Mouse (Mus musculus): ENCODE results near the gene Gm10642. TPM values are rescaled to one million over a fixed set of nuclear protein-coding genes. Genes with fewer than 3 reads are reported as not detected.

Gm10642 gene
- 1.4 and 1.5 TPM in 2 replicates for polyA plus RNA-seq (2012)

DNA sequence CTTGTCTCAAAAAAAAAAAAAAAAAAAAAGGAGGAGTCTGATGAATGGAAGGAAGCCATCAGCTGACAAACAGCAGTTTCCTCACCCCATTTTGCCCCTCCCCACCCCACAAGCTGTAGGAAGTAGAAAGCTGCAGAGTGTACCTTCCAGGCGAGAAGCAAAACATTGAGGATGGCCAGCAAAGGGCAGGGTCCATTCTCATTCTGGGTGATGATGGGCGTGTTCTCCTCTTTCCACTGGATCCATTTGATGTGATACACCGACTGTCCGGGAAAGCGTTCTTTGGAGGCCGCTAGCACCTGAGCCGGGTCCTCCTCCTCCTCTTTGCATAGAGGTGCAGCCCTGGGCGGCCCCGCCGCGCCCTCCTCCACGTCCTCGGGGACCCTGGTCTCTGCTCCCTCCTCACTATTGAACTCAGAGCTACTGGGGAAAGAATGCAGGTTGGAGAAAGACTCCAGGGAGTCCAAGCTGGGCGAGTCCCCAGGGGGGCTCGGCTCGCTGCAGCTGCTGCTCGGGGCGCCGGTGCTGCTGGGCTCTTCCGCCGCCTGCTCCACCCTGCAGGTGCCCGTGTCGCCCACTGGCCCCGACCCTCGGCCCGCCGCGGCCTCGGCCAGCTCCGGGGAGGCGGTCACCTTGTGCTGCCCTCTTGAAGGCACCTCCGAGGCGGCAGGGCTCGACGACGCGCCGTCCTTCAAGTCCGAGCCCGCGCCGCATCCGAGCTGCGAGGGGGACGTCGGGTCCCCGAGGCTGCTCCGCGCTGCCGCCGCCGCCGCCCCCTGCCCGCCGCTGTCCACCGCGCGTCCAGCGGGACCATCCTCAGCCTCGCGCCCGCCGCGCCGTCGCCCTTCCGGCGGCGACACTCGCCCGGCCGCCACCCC is at the start of gene Gm10642:
Gene Gm10642, plus strand, starts transcription at position 122 of the 878 bp plus-strand sequence.
- TF ChIP-seq GATA1 (IDR thresholded peaks at IDR 0.05; ENCODE audit: low read length): no peak

DNA sequence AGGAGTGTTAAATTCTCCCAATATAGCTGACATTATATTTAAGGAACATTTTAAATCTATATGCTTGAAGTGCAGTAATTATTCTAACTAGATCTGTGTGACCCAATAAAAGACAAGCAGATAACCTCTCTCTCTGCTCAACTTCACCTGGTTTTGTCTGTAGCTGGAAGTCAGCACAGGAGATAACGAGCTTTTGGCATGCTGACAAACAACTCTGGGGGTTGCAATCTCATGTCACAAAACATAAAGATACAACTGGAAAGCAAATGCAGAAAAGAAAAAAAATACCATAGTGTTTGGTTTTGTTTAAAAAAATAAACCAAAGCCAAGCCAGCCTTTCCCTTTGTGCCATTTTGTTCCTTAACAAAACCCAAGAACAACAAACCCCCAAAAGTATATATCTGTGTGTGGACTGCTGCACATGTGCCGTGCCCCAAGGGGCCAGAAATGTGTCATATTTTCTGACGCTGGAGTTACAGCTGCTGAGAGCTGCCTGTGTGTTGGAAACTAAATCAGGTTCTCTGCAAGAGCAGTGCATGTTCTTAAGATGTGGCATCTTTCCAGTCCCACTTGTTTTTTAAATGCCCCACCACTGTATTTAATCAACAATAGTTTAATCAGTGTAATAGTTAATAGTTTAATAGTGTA is 44.9 kb upstream of the Gm10642 start:
- no peak for TF ChIP-seq GATA1 (IDR thresholded peaks at IDR 0.05; ENCODE audit: low read length)

DNA sequence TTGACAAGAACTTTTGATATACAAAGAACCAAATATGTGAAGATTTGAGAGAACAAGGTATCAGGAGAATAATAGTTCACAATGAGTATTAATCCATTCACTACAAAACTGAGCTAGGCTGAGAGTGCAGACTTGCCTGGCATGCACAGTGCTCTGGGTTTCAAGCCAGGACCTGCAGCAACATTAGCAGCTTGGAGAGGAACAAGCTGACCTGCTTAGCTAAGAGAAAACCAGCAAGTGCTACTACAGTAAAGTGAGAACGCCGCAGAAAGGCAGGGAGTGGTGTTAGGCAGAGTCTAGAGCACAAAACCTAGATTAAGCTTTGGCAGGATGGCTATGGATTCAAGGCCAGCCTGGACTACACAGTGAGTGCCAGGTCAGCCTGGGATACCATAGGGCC is 26.3 kb upstream of the Gm10642 start:
- no peak for TF ChIP-seq GATA1 (IDR thresholded peaks at IDR 0.05; ENCODE audit: low read length)

DNA sequence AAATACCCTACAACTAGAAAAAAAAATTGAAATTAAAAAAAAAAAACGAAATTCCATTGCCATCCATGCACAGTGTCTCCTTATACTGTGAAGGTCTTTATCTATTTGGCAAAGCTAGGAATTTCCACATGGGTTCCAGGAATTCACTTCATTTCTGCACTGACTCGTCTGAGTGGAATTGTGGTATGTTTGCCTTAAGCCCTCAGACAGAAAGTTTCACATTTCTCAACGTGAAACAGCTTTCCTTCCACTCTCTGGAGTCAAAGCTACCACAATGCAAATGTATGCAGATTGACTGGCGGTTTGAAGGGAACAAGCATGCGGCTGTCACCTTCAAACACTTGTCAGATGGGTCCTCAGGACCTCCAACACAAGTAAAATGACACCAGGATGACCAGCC is 24.4 kb upstream of the Gm10642 start:
- no peak for TF ChIP-seq GATA1 (IDR thresholded peaks at IDR 0.05; ENCODE audit: low read length)

DNA sequence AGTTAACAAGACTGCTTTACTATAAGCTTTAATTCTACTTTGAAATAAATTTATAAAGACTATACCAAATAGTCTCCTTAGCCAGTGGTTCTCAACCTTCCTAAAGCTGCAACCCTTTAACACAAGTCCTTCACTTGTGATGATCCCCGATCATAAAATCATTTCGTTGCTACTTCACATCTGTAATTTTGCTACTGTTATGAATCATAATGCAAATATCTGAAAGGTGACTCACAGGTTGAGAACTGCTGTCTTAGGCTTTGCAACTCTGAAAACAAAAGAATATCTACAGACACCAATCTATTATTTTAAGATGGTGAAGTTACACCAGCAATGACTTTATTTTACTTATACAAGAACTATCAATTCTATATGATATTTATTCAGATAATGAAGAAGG is 19.3 kb upstream of the Gm10642 start:
- no peak for TF ChIP-seq GATA1 (IDR thresholded peaks at IDR 0.05; ENCODE audit: low read length)

DNA sequence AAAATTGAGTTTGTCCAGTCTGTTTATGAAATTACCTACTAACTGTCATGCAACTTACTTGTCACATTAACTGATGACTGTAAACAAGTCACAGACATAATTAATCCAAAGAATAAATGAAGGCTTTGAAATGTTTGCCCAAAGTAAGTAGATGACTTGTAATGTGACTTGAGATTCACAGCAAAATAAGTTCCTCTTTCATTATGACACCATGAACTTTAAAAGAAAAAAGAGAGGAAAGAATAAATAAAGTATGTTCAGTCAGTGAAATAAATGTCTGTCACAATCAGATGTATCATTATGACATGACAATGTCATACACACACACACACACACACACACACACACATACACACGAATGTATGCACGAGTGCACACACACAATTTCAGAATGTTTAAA is 5.8 kb upstream of the Gm10642 start:
- TF ChIP-seq GATA1 (IDR thresholded peaks at IDR 0.05; ENCODE audit: low read length): no peak

DNA sequence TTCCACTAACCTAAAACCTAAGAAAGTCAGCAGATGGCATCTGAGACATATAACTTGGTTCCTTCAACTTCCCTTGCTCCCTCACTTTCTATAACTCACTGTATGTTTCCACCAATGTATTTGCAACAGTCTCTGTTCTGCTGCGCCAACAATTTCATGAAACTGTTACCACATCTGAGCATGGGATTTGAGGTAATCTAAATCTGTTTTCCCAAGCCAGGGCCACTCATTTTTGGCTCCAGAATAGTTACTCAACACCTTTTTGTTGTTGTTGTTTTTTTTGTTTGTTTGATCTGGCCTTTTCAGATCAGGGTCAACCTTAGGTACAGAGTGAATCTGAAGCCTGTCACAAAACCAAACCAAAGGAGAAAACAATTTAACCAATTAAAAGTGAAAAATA is 5.1 kb upstream of the Gm10642 start:
- no peak for TF ChIP-seq GATA1 (IDR thresholded peaks at IDR 0.05; ENCODE audit: low read length)

DNA sequence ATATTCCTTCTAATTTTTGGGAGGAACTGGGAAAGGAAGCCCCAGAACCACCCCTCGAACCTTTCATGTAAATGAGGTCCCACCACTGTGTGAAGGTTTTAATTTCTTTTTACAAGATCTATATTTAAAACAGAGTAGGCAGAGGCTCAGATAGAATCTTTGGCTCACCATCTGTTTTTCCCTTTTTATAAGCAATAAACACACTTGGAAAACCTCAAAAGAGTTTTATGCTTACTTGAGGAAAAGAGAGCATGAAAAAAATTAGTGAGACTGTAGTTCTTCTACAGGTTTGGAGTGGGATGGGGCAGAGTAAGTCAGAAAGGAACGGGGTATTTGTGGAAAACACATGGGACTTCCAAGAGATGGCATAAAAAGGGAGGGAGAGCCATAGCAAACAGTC is 3.8 kb upstream of the Gm10642 start:
- no peak for TF ChIP-seq GATA1 (IDR thresholded peaks at IDR 0.05; ENCODE audit: low read length)

DNA sequence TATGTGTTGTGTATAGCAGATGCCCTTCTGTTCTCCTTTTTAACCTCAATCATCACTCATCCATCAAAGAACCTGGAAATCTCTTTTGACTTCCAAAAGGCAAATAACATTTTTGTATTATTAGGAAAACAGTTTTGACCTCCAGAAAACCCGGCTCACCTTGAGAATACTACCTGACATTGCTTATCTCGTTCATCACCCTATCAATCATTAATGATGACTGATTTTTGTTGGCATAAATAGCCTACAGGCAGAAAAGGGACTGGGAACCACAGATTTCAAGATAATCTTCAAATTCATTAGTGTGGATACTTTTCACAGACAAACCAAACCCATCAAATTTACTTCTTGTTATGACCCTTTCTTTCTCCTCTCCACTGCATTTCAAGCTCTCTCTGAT is 2.2 kb upstream of the Gm10642 start:
- TF ChIP-seq GATA1 (IDR thresholded peaks at IDR 0.05; ENCODE audit: low read length): no peak

DNA sequence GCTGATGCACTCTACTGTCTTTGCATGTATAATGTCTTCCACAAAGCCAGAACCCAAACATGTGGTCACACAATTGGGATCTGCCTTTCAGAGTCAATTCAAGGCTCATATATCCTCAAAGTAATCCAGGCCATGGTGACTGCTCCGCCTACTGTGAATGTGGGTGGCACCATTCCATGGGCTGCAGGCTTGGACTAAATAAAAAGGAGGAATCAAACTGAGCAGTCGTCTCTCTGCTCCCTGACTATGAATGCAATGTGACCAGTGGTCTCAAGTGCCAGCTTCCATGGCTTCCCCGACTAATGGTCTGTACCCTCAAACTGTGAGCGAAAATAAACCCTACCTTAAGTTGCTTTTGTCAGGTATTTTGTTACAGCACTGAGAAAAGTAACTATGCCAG is 1.6 kb upstream of the Gm10642 start:
- no peak for TF ChIP-seq GATA1 (IDR thresholded peaks at IDR 0.05; ENCODE audit: low read length)

DNA sequence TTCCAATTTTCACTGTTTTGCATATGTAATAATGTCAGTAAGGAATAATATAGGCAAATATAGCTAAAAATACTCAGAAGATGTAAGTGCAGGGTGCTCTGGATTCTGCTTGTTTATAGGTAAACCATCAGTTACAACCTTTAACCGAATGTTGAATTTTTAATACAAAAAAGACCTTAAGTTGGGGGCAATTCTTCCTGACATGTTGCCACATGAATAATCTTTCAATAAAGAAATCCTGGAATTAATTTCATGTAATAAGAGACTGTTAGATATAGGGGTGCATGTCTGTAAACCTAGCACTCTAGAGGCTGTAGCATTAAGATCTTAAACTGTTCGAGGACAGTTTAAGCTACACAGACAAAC is 304 bp upstream of the Gm10642 start:
- no peak for TF ChIP-seq GATA1 (IDR thresholded peaks at IDR 0.05; ENCODE audit: low read length)

DNA sequence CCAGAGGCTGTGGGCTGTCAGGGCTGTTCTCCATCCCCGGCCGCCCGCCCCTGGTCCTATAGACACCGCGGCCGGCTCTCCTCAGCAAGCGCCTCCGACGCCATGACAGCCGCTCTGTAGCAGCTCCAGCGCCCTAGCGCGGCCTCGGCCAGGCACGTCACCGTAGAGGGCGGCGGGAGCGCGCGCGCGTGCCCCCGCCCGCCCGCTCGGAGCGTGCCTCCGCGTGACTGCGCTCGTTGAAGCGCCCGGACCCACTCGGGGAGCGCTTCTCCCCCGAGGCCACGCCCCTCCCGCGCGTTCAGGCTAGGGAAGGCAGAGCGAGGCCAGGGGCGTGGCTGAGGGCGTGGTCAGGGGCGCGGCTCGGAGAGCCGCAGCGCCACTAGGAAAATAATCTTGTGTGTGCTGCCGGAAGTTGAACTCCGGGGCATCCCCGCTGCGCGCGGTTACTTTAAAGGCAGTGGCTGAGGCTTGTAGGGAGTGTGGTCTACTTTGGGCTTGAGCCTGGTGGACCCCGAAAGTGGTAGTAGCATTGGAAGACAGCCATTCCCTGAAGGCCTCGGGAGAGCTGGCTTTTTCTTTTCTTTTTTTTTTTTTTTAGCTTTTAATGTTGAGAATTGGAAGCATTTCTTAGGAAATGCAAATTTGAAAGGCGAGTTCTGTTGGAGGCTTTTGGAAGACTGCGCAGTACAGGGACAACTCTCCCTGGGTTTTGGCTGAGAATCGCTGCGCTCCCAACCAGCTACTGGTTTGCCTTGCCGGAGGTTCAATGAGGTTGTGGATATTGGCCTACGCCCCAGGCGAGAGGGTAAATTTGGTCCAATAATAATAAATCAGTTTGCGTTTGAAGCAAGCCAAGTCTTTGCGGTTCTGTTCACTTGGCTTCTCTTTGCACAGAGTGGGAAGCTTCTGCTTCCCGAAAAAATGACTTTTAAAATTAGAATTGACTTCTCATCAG is 1.2 kb downstream of the Gm10642 start, which contains the start of gene Mindy2:
Gene Mindy2, minus strand, starts transcription at position 162 of the 955 bp plus-strand sequence.
- TF ChIP-seq GATA1 (IDR thresholded peaks at IDR 0.05; ENCODE audit: low read length): no peak

DNA sequence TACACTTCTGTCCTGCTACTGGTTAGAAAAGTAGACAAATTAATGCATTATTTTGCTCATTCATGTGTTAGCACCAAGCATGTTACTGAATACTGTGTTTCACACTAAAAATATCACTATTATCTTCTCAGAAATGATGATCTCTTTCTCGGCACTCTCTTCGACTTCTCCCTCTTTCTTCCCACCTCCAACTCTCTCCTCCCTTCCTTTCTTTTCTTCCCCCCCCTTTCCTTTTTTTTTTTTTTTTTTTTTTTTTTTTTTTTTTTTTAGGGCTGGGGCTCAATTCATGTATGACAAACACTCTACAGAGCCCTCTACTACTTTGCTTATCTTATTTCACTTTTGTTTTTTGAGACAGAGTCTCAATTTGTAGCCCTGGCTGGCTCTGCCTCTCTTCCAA is 2.2 kb downstream of the Gm10642 start:
- TF ChIP-seq GATA1 (IDR thresholded peaks at IDR 0.05; ENCODE audit: low read length): no peak

DNA sequence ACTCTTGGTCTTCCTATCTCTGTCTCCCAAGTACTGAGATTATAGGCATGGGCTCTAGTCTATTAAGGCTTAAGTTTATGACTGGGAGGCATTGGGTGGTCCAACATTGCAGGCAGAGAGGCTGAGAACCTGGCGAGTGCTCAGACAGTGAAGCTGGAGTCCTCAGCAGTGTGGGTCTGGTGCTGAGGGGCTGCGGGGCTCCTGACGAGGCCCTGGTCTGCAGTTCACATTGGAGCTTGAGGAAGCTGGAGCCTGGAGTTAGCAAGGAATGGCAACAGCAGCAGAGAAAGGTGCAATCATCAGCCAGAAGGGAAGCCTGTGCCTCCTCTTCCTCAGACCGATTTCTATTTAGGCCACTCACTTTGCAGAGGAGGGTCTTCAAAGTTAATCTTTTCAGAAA is 8.8 kb downstream of the Gm10642 start:
- TF ChIP-seq GATA1 (IDR thresholded peaks at IDR 0.05; ENCODE audit: low read length): no peak

DNA sequence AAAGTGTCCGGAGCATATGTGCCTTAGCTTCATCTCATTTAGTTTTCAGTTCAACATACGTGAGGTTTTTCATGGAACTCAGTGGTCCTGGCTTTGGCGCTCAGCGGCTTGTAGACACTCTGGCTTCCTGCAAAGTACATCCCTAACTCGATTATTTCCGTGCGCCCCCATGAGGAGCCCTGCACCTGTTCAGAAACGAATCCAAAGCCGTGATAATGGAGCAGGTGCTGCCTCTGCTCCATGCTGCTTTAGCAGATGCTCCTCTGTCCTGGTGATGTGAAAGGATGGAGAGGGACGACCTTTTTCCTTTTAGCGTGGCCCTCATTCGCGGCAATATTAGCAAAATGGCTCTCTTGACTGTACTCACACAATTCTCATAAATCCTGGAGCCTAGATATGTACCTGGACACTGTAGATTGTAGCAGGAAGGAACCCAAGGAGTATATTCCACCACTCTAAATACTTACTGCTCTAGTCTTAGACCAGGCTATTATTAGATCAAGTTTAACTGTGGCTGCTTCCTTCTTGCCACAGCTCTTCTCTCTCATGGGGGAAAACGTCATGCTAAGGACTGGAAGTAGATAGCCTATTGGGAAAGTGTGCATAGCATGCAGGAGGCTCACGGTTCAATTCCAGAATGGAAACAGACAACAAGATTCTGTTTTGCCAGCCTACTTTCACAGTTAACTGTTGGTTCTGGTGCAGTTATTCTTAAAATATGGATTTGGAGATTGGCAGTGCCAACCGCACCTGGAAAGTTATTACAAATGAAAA is 9.5 kb downstream of the Gm10642 start:
- no peak for TF ChIP-seq GATA1 (IDR thresholded peaks at IDR 0.05; ENCODE audit: low read length)
